Mouse (Mus musculus): Measurements from ENCODE around the gene Dmrt1.
A peak's percentile ranks its signal among the peaks of the same experiment; 100 is the strongest.

- TF ChIP-seq CTCF (IDR thresholded peaks at IDR 0.05; ENCODE audit: low read depth): peak; percentile 56
- no peak for TF ChIP-seq EP300 (IDR thresholded peaks at IDR 0.05; ENCODE audit: low read depth)
Observed at GRCm38 (mm10) chr19:25545714-25546340, 40.4 kb downstream of the Dmrt1 start.

Data from liver, embryonic 14.5 days (tissue).